Mouse (Mus musculus): ENCODE data around the gene Ms4a7.

- no peak for TF ChIP-seq CTCF (IDR thresholded peaks at IDR 0.05)
- no peak for TF ChIP-seq EP300 (IDR thresholded peaks at IDR 0.05)
These were observed 19.2 kb downstream of the Ms4a7 start for GRCm38 (mm10) chr19:11316786-11317185.
